Mouse (Mus musculus): ENCODE data around the gene Slc41a3. TPM values are rescaled to one million over a fixed set of nuclear protein-coding genes. Genes with fewer than 3 reads are reported as not detected.

The Slc41a3 gene
- 43.0 and 46.2 TPM in 2 replicates for polyA plus RNA-seq (2014; fragmentation: Nextera tagmentation; extraction: Ambion mirVana)

DNA sequence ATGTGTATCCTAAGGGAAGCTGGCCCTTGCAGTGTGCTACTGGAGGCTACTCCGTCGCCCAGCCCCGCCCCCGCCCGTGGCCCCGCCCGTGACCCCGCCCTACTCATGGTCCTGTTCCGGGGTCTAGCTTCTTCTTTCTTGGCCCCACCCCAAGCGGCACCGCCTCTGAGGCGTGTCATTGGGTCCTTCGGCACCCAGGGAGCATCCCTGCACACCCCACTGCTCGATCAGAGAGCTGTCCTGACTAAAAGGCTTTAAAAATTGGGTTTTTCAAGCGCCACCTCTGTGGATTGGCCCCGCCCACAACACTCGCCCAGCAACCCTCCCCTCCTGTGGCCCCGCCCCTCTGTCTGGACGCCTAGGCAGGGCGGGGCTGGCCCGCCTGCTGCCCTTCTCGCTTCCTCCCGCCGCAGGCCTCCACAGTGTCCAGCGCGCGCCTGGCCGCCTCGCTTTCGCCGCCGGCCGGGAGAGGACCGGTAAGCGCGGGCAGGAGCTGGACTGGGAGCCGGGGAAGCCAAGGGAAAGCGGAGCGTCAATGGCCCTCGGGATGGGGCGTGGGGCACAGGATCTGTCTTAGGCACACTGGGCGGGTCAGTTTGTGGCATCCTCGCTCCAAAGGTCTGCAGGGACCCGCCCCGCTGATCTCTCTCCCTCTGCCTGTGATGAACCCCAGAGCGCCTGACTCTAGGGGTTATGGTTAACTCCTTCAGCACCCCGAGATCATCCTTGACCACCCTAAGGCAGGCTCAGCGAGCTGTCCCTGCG, at the start of gene Slc41a3:
Gene Slc41a3 (plus strand): TSS at position 193 of the 765 bp plus-strand sequence.
- DNase-seq (ENCODE audit: low spot score) (peak; percentile 92), ATAC-seq (replicated peaks; ENCODE audit: low FRiP score) (peak; percentile 86)
- H3K36me3 ChIP-seq (ENCODE audit: control insufficient read depth, insufficient read depth, low read length) = no peaks in the 10 kb centered on the region
- H3K4me3 ChIP-seq (ENCODE audit: low read depth, low read length) = peak within 1 kb of the TSS; percentile 59
- H3K27ac ChIP-seq (ENCODE audit: low read depth, low read length) = 0 out of 2 replicates have a peak within 1 kb of the TSS, but pooled peaks have one; percentile 30
- peak within 1 kb of the TSS; percentile 58 for H3K9ac ChIP-seq (ENCODE audit: low read depth, low read length)
- H3K4me2 ChIP-seq = peak within 1 kb of the TSS; percentile 71
- H3K27me3 ChIP-seq (replicated peaks; ENCODE audit: control insufficient read depth, insufficient read depth, low read length) = no peaks in the 10 kb centered on the region; the same call in 1 of the 2 replicates
- WGBS = 1% methylated on average over 49 of the region's 49 CpGs
- H3K4me1 ChIP-seq (replicated peaks; ENCODE audit: control insufficient read depth, insufficient read depth, low read length) = peaks cover 32% of the 10 kb centered on the region
- H3K9me3 ChIP-seq (ENCODE audit: control insufficient read depth, low read length) = no peaks in the 10 kb centered on the region

DNA sequence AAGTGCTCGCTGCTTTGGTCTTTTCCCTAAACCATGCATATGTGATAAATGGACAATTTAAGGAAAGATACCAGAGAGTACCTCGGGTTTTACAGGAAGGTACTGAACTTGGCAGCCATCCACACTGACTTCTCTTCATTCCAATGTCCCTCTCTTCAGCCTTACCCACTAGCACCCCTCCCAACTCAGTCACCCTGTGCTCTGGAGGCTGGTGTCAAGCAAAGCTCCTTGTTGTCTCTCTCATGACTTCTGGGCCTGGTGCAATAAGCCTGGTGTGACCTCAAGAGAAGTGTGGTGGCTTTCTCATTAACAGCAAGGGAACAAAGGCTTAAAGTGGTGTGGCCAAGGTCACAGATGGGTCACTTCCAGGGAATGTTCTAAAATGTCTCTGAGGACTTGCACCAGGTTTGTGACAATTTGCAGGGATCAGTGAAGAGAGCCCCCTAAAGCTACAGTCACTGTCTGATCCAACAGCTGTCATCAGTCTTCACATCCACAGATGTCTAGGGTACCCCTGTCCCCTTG, 47.9 kb upstream of the Slc41a3 start:
- Histone ChIP-seq H3K4me3 (ENCODE audit: low read depth, low read length) (no peak overlapping the region), H3K9ac (ENCODE audit: low read depth, low read length) (no peak overlapping the region), H3K9me3 (ENCODE audit: control insufficient read depth, low read length) (no peaks in the 10 kb centered on the region), H3K4me2 (no peak overlapping the region), H3K27ac (ENCODE audit: low read depth, low read length) (no peak overlapping the region), H3K4me1 (replicated peaks; ENCODE audit: control insufficient read depth, insufficient read depth, low read length) (no peaks in the 10 kb centered on the region), H3K36me3 (ENCODE audit: control insufficient read depth, insufficient read depth, low read length) (no peaks in the 10 kb centered on the region), H3K27me3 (replicated peaks; ENCODE audit: control insufficient read depth, insufficient read depth, low read length) (no peaks in the 10 kb centered on the region)
- no peak for ATAC-seq (replicated peaks; ENCODE audit: low FRiP score)
- DNase-seq (ENCODE audit: low spot score) = no peak
- 56% methylated on average over 2 of the region's 2 CpGs for WGBS

DNA sequence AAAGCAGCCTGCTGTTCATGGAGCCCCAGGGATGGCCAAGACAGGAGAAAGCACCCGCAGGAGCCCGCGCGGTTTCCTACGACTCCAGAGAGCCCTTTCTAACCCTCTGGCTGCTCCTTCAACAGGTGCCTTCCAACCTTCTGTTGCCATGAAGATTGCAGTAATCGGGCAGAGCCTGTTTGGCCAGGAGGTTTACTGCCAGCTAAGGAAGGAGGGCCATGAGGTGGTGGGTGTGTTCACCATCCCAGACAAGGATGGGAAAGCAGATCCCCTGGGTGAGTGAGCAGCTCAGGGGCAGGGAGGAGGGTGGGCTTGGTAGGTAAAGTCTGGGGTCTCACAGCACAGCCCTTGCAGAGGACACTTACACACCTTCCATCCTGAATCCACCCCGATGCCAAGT, 47.4 kb upstream of the Slc41a3 start:
- H3K4me3 ChIP-seq (ENCODE audit: low read depth, low read length) = no peak overlapping the region
- ATAC-seq (replicated peaks; ENCODE audit: low FRiP score) (no peak), DNase-seq (ENCODE audit: low spot score) (no peak)
- no peaks in the 10 kb centered on the region for H3K9me3 ChIP-seq (ENCODE audit: control insufficient read depth, low read length)
- H3K4me2 ChIP-seq = no peak overlapping the region
- no peak overlapping the region for H3K27ac ChIP-seq (ENCODE audit: low read depth, low read length)
- H3K9ac ChIP-seq (ENCODE audit: low read depth, low read length) = no peak overlapping the region
- no peaks in the 10 kb centered on the region for H3K27me3 ChIP-seq (replicated peaks; ENCODE audit: control insufficient read depth, insufficient read depth, low read length)
- 89% methylated on average over 7 of the region's 7 CpGs for WGBS
- no peaks in the 10 kb centered on the region for H3K4me1 ChIP-seq (replicated peaks; ENCODE audit: control insufficient read depth, insufficient read depth, low read length)
- H3K36me3 ChIP-seq (ENCODE audit: control insufficient read depth, insufficient read depth, low read length) = no peaks in the 10 kb centered on the region

DNA sequence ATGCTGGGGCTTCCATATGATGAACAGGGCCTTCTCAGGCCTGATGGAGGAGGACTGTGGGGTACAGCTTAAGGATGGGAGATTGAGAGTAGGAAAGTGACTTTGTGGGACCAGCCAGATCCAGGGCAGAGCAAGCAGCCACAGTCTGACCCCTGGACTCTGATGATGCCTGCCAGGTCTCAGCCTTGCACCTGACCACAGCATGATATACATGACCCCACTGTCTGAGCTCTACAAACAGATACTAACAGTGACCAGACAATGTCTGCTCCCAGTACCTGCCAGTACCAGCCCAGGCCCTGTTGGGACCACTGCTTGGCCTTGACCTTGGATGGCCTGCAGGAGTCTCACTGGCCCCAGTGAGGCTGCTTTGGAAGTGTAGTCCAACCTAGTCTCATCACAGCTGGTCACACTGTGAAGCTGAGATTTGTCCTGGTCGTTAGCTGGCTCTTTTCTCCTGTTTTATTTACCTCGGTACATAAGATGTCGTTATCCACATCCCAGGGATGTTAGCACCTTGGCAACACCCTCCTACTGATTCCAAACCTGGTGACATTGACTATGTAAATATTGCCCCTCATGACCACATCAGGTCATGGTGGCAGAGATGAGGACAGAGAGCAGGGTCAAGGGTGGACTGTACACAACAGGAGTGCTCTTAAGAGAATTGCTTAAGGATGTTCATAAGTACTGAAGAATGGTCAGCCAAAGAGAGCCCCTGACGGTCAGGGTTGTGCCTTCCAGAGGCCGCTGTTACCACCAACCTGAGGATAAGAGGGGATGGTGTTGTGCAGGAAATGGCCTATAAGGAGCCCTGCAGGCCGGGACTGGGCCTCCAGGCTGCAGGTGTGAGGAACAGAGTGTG, 46.5 kb upstream of the Slc41a3 start:
- H3K27me3 ChIP-seq (replicated peaks; ENCODE audit: control insufficient read depth, insufficient read depth, low read length) = no peaks in the 10 kb centered on the region
- H3K36me3 ChIP-seq (ENCODE audit: control insufficient read depth, insufficient read depth, low read length) = no peaks in the 10 kb centered on the region
- DNase-seq (ENCODE audit: low spot score) (no peak), ATAC-seq (replicated peaks; ENCODE audit: low FRiP score) (no peak)
- no peak overlapping the region for H3K4me2 ChIP-seq
- no peak overlapping the region for H3K4me3 ChIP-seq (ENCODE audit: low read depth, low read length)
- no peaks in the 10 kb centered on the region for H3K4me1 ChIP-seq (replicated peaks; ENCODE audit: control insufficient read depth, insufficient read depth, low read length)
- no peak overlapping the region for H3K27ac ChIP-seq (ENCODE audit: low read depth, low read length)
- 68% methylated on average over 6 of the region's 6 CpGs for WGBS
- no peak overlapping the region for H3K9ac ChIP-seq (ENCODE audit: low read depth, low read length)
- H3K9me3 ChIP-seq (ENCODE audit: control insufficient read depth, low read length) = no peaks in the 10 kb centered on the region

DNA sequence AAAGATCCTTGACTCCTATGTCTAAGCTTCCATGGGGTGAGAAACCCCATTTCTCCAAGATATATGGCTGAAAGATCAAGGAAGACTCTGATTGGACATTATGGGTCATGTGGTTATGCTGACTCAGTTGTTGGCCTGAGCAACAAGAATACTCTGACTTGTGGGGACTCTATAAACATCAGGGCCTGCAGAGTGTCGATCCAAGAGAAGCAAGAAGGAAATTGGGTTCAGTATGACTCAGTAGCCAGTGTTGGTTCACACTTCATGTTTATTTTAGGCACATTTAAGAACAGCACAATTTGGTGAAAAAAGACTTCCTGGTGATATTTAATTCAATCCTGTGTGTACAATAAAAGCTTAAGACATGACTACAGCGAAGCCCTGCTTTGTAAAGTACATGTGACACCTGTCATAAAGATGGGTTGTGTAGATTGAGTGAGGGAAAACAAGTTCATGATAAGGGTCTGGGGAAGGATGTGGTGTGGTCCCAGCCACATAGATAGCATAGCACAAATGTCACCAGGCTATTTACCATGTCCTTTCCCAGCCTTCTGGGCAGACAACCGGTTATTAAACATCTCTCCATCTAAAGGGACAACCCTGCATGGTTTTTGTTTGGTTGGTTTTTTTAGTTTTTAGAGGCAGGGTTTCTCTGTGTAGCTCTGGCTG, 44.0 kb upstream of the Slc41a3 start:
- no peaks in the 10 kb centered on the region for H3K4me1 ChIP-seq (replicated peaks; ENCODE audit: control insufficient read depth, insufficient read depth, low read length)
- H3K27ac ChIP-seq (ENCODE audit: low read depth, low read length) = no peak overlapping the region
- no peak overlapping the region for H3K4me3 ChIP-seq (ENCODE audit: low read depth, low read length)
- H3K27me3 ChIP-seq (replicated peaks; ENCODE audit: control insufficient read depth, insufficient read depth, low read length) = no peaks in the 10 kb centered on the region
- no peak overlapping the region for H3K9ac ChIP-seq (ENCODE audit: low read depth, low read length)
- no peak overlapping the region for H3K4me2 ChIP-seq
- no peaks in the 10 kb centered on the region for H3K36me3 ChIP-seq (ENCODE audit: control insufficient read depth, insufficient read depth, low read length)
- DNase-seq (ENCODE audit: low spot score) = no peak
- ATAC-seq (replicated peaks; ENCODE audit: low FRiP score) = no peak
- 47% methylated on average over 3 of the region's 3 CpGs for WGBS
- no peaks in the 10 kb centered on the region for H3K9me3 ChIP-seq (ENCODE audit: control insufficient read depth, low read length)

DNA sequence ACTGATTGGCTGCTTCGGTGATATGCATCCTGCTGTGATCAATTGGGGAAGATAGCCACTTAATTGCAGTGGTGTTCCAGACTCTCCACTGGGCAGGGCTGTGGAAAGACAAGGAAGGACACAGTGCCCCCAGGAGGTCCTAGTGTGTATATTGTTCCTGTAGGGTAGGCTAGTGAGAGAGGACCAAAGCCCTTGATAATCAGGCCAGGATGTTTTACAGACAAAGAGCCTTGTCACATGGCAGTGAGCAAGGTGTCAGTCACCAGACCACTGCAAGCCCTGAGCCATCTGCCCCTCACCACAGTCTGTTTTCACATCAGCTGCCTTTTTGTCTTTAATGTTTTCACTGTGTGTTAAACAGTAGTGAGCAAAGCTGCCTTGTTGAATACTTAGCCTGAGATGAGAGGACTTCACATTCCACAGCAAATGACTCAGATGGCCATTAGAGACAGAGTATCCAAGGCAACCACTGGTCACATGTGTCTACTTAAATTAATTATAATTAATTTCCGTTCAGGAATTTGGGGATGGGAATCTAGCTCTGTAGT, 43.2 kb upstream of the Slc41a3 start:
- no peak overlapping the region for H3K27ac ChIP-seq (ENCODE audit: low read depth, low read length)
- H3K4me2 ChIP-seq = no peak overlapping the region
- H3K36me3 ChIP-seq (ENCODE audit: control insufficient read depth, insufficient read depth, low read length) = no peaks in the 10 kb centered on the region
- H3K4me1 ChIP-seq (replicated peaks; ENCODE audit: control insufficient read depth, insufficient read depth, low read length) = no peaks in the 10 kb centered on the region
- H3K4me3 ChIP-seq (ENCODE audit: low read depth, low read length) = no peak overlapping the region
- ATAC-seq (replicated peaks; ENCODE audit: low FRiP score) = 0 out of 2 replicates have a peak, but pooled peaks have one; percentile 27
- no peak for DNase-seq (ENCODE audit: low spot score)
- no peak overlapping the region for H3K9ac ChIP-seq (ENCODE audit: low read depth, low read length)
- 31% methylated on average over 2 of the region's 2 CpGs for WGBS
- no peaks in the 10 kb centered on the region for H3K27me3 ChIP-seq (replicated peaks; ENCODE audit: control insufficient read depth, insufficient read depth, low read length)
- H3K9me3 ChIP-seq (ENCODE audit: control insufficient read depth, low read length) = no peaks in the 10 kb centered on the region

DNA sequence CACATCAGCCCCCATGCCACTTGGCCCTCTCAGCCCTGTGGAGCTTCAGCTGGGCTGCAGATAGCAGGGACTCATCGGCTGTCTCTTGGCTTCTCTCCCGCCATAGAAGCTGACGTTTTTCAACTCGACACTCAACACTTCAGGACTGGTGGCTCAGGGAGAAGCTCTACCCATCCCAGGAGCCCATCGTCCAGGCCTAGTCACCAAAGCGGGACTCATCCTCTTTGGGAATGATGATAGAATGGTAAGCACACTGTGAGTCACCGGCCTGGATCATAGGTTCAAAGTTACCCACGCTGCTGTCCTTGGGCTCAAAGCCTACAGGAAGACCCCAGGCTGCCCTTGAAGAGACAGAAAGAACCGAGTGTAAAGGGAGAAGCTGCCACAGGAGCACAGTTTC, 40.3 kb upstream of the Slc41a3 start:
- no peaks in the 10 kb centered on the region for H3K4me1 ChIP-seq (replicated peaks; ENCODE audit: control insufficient read depth, insufficient read depth, low read length)
- ATAC-seq (replicated peaks; ENCODE audit: low FRiP score) (no peak), DNase-seq (ENCODE audit: low spot score) (no peak)
- H3K4me3 ChIP-seq (ENCODE audit: low read depth, low read length) = no peak overlapping the region
- H3K27me3 ChIP-seq (replicated peaks; ENCODE audit: control insufficient read depth, insufficient read depth, low read length) = no peaks in the 10 kb centered on the region
- no peaks in the 10 kb centered on the region for H3K9me3 ChIP-seq (ENCODE audit: control insufficient read depth, low read length)
- WGBS = 76% methylated on average over 9 of the region's 9 CpGs
- no peaks in the 10 kb centered on the region for H3K36me3 ChIP-seq (ENCODE audit: control insufficient read depth, insufficient read depth, low read length)
- H3K9ac ChIP-seq (ENCODE audit: low read depth, low read length) = no peak overlapping the region
- H3K27ac ChIP-seq (ENCODE audit: low read depth, low read length) = no peak overlapping the region
- H3K4me2 ChIP-seq = no peak overlapping the region
